Mouse (Mus musculus) liver, embryonic 11.5 days (tissue): ENCODE measurements around the gene Dalrd3. TPM values are rescaled to one million over a fixed set of nuclear protein-coding genes. Genes with fewer than 3 reads are reported as not detected.

Experiments used
- ATAC-seq: fragments of 200-750 bp; cut with Nextera tagmentation; replicated peaks from 2 replicates; pipeline ENCODE4 v1.8.0; 2017; ENCODE audit warnings: moderate number of reproducible peaks, mild to moderate bottlenecking, moderate TSS enrichment, moderate library complexity; ENCODE audit not compliant: low FRiP score
- DNase-seq: peaks from one replicate; pipeline ENCODE4 v3.0.0-alpha.2; 2017; ENCODE audit warnings: low spot score
- H3K27ac ChIP-seq: fragments of 300-500 bp; sonication (generic); 2 replicates; pipeline ENCODE4 v1.5.1; 2014; ENCODE audit warnings: mild to moderate bottlenecking, low read depth, low read length, control low read depth
- H3K27me3 ChIP-seq: fragments of 300-500 bp; sonication (generic); replicated peaks from 2 replicates; pipeline ENCODE4 v1.6.1; 2014; ENCODE audit warnings: low read length, mixed read lengths; ENCODE audit not compliant: control insufficient read depth, insufficient read depth
- H3K36me3 ChIP-seq: fragments of 300-500 bp; sonication (generic); 2 replicates; pipeline ENCODE4 v1.6.1; 2014; ENCODE audit warnings: mild to moderate bottlenecking, low read length, moderate library complexity, mixed read lengths; ENCODE audit not compliant: control insufficient read depth, insufficient read depth
- H3K4me1 ChIP-seq: fragments of 300-500 bp; sonication (generic); replicated peaks from 2 replicates; pipeline ENCODE4 v1.6.1; 2014; ENCODE audit warnings: low read length, mixed read lengths; ENCODE audit not compliant: control insufficient read depth, insufficient read depth
- H3K4me2 ChIP-seq: fragments of 300-500 bp; sonication (generic); 2 replicates; pipeline ENCODE4 v1.6.1; 2014; ENCODE audit warnings: mild to moderate bottlenecking, control low read depth, moderate library complexity
- H3K4me3 ChIP-seq: fragments of 300-500 bp; sonication (generic); 2 replicates; pipeline ENCODE4 v1.5.1; 2014; ENCODE audit warnings: low read depth, low read length, control low read depth
- H3K9ac ChIP-seq: fragments of 300-500 bp; sonication (generic); 2 replicates; pipeline ENCODE4 v1.6.1; 2014; ENCODE audit warnings: low read depth, low read length, control low read depth
- H3K9me3 ChIP-seq: fragments of 300-500 bp; sonication (generic); 2 replicates; pipeline ENCODE4 v1.6.1; 2016; ENCODE audit warnings: low read length, inconsistent platforms, mixed read lengths; ENCODE audit not compliant: control insufficient read depth
- WGBS: fragments of 180-500 bp; shearing (Covaris S2); extraction: QIAGEN DNeasy Blood & Tissue Kit; methylation state at CpG from one replicate; pipeline ENCODE4 v1.1.7; 2014; 5-methylcytosine and 5-hydroxymethylcytosine counted together
- polyA plus RNA-seq: library from polyadenylated mRNA; unstranded; fragments of >200 nt; fragmentation: Nextera tagmentation; extraction: Ambion mirVana; gene quantifications from 2 replicates; pipeline ENCODE4 v1.2.1, GENCODE M21; 2014

Gene Dalrd3
- polyA plus RNA-seq, 1 experiment from 2014 or later: 106 TPM

DNA sequence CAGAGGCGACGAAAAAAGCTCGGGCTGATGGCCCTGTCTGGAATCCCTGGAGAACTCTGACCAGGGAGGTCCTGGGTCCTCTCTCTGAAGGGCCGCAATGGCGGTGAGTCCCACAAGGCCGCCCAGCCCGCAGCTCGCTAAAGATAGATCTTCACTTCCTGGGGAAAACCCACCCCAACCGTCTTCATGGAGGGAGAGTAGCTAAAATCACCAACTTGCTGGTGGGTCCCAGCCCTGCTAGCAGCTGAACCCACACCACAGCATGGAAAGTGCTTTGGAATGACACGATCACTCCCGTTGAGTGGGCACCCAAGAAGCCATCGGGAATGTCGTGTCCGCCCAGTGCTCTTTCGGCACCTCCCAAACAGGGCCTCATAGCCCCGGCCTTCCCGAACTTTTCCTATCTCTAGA lies 1.2 kb upstream of the Dalrd3 start:
- no peak for ATAC-seq
- Histone ChIP-seq H3K27me3 (no peaks in the 10 kb centered on the region), H3K9me3 (no peaks in the 10 kb centered on the region), H3K36me3 (peaks cover 39% of the 10 kb centered on the region), H3K4me1 (peaks cover 47% of the 10 kb centered on the region), H3K27ac (peak overlapping the region; percentile 98), H3K4me2 (peak overlapping the region; percentile 100), H3K9ac (peak overlapping the region; percentile 85), H3K4me3 (peak overlapping the region; percentile 78)
- peak; percentile 36 for DNase-seq
- 52% methylated on average over 17 of the region's 17 CpGs for WGBS

DNA sequence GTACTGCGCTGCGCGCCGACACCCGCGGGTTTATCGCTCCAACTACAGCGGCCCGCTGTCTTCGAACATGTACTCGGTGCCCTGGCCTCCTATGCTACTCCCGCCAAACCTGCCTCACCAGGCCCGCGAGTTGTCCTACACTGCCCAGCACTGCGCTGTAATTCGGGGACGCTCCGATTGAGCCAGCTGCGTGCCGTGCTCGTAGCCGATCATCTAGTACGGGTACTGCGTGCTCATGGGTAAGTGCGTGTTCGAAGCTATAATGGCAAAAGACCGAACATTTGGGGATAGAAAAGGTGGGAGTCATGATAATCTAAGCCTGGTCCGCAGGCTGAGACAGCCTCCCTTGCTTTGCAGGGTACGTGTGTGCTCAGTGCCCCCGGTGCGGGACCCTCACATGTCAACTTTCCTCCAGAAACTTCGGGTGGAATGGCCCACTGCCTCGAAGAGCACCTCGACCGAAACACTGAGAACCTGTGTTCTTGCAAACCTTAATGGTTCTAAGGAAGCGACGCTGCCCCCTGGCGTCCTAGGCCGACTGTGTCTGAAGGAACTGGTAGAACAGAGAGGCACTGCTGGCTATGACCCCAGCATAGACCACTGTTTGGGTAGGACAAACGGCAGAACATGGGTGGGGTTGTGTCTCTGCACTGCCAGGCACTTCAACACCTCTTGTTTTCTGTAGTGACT lies 666 bp downstream of the Dalrd3 start:
- peak; percentile 79 for DNase-seq
- H3K4me1 ChIP-seq: peaks cover 39% of the 10 kb centered on the region
- peaks cover 30% of the 10 kb centered on the region for H3K36me3 ChIP-seq

DNA sequence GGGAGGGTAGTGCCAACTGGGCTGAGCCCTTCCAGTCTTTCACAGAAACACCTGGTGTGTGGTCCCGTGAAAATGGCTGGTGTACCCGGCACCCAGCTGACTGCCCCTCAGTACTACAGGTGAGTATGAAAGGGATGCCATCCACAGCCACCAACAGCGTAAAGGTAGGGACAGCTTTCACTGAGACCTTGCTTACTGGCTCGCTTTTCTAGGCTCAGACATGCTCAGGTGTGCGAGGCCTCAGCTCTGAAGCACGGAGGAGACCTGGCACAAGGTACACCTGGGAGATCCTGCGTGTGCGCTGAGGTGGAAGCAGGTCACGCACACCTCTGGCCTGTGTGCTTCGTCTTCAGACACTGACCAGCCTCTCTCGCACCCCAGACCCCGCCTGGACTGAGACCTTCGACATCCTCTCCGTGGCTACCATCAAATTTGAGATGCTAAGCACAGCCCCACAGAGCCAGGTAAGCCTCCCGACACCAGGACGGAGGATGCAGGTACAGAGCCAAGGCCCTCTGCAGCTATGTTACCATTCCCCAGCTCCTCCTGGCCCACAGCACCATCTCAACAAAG lies 1.8 kb downstream of the Dalrd3 start:
- DNase-seq (no peak), ATAC-seq (no peak)
- H3K4me1 ChIP-seq: peaks cover 30% of the 10 kb centered on the region
- peaks cover 33% of the 10 kb centered on the region for H3K36me3 ChIP-seq
- H3K27ac ChIP-seq: no peak overlapping the region
- H3K4me2 ChIP-seq: no peak overlapping the region
- 91% methylated on average over 16 of the region's 16 CpGs for WGBS
- no peak overlapping the region for H3K9ac ChIP-seq
- no peaks in the 10 kb centered on the region for H3K27me3 ChIP-seq
- H3K9me3 ChIP-seq: no peaks in the 10 kb centered on the region
- no peak overlapping the region for H3K4me3 ChIP-seq

More for the DNA sequence above, 666 bp downstream of the Dalrd3 start:
- WGBS: 2% methylated on average over 40 of the region's 40 CpGs
- Histone ChIP-seq H3K4me3 (peak overlapping the region; percentile 78), H3K9me3 (no peaks in the 10 kb centered on the region), H3K27ac (peak overlapping the region; percentile 60), H3K9ac (peak overlapping the region; percentile 65), H3K4me2 (peak overlapping the region; percentile 100), H3K27me3 (no peaks in the 10 kb centered on the region)
- ATAC-seq: peak; percentile 12

DNA sequence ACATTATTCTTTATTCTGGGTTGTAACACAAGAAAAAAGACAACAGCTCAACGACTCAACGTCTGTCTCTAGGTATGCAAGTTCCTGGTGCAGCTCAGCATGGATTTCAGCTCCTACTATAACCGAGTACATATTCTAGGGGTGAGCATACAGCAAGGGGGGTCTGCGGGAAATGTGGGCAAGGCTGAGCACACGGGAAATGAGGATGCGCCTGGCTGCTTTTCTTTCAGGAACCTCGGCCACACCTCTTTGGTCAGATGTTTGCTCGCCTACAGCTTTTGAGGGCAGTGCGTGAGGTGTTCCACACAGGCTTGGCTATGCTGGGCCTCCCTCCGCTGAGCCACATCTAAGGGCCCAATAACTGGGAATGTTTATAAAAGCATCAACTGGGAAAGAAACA lies 2.6 kb downstream of the Dalrd3 start:
- Histone ChIP-seq H3K4me3 (peak overlapping the region; percentile 6; the same call in 1 of the 2 replicates), H3K9me3 (no peaks in the 10 kb centered on the region), H3K36me3 (peaks cover 34% of the 10 kb centered on the region), H3K27ac (no peak overlapping the region), H3K9ac (no peak overlapping the region), H3K27me3 (no peaks in the 10 kb centered on the region), H3K4me2 (no peak overlapping the region), H3K4me1 (peaks cover 36% of the 10 kb centered on the region)
- WGBS: 89% methylated on average over 10 of the region's 10 CpGs
- ATAC-seq (no peak), DNase-seq (no peak)

DNA sequence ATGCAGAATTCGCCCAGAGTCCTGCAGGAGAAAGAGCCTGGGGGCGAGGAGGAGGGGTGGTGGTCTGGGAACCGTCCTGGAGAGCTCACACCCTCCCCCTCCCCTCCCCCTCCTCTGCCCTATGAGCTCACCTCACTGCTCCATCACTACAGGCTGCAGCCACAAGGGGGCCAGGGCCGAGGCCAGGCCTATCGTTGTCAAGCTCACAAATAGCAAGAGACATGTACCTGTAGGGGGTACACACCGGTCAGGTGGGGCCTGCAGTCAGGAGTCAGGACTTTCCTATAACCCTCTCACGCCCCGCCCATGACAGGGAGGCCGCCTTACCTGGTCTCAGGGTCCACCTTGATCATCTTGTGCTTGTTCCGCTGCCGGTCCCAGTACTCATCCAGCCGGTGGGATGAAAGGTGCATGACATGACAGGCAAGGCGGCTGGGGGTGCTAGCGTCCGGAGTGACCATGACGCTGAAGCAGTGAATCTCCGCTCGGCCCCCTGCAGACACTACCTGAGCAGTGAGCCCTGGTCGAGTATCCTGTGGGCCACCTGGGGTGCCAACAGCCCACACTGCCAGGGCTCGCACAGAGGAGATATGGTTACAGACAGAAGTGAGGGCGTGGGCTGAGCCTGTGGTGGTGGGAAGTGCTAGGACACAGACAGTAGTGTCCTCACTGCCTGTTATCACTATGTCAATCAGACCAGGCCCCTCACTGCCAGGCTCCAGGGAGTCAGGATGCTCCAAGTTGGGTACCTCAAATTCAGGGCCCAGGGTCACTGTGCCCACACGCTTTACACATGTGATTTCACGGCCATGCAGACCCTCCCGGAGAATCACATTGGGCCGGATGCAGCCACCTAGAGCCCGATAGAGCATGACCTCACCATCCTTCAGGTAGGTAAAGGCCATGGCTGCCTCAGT lies 4.3 kb downstream of the Dalrd3 start:
- H3K36me3 ChIP-seq: peaks cover 34% of the 10 kb centered on the region
- DNase-seq (peak; percentile 66), ATAC-seq (no peak)
- no peaks in the 10 kb centered on the region for H3K9me3 ChIP-seq
- H3K27me3 ChIP-seq: no peaks in the 10 kb centered on the region
- H3K4me2 ChIP-seq: no peak overlapping the region
- H3K27ac ChIP-seq: no peak overlapping the region
- 61% methylated on average over 26 of the region's 26 CpGs for WGBS
- peaks cover 28% of the 10 kb centered on the region for H3K4me1 ChIP-seq
- H3K9ac ChIP-seq: no peak overlapping the region
- no peak overlapping the region for H3K4me3 ChIP-seq

DNA sequence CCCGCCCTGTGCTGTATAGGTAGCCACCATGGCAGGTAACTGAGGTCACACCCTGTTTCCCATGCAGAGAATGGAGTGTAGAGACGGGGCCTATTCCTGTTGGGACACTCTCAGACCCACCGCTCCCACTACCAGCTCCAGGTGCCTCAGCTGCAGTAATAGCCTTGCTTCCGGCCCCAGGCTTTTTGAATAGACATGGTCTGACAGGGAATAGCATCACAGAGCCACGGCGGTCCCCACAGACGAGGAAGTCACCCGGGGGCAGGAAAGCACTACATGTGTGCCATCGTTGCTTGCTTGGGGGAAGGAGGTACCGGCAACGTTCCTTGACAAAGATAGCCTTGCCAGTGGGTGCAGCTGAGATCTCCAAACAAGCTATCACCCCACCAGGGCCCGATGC lies 5.2 kb downstream of the Dalrd3 start:
- Histone ChIP-seq H3K27me3 (no peaks in the 10 kb centered on the region), H3K4me2 (no peak overlapping the region), H3K4me3 (no peak overlapping the region), H3K9ac (no peak overlapping the region), H3K4me1 (peaks cover 30% of the 10 kb centered on the region), H3K27ac (no peak overlapping the region), H3K36me3 (peaks cover 34% of the 10 kb centered on the region), H3K9me3 (no peaks in the 10 kb centered on the region)
- 83% methylated on average over 12 of the region's 12 CpGs for WGBS
- ATAC-seq (no peak), DNase-seq (no peak)

DNA sequence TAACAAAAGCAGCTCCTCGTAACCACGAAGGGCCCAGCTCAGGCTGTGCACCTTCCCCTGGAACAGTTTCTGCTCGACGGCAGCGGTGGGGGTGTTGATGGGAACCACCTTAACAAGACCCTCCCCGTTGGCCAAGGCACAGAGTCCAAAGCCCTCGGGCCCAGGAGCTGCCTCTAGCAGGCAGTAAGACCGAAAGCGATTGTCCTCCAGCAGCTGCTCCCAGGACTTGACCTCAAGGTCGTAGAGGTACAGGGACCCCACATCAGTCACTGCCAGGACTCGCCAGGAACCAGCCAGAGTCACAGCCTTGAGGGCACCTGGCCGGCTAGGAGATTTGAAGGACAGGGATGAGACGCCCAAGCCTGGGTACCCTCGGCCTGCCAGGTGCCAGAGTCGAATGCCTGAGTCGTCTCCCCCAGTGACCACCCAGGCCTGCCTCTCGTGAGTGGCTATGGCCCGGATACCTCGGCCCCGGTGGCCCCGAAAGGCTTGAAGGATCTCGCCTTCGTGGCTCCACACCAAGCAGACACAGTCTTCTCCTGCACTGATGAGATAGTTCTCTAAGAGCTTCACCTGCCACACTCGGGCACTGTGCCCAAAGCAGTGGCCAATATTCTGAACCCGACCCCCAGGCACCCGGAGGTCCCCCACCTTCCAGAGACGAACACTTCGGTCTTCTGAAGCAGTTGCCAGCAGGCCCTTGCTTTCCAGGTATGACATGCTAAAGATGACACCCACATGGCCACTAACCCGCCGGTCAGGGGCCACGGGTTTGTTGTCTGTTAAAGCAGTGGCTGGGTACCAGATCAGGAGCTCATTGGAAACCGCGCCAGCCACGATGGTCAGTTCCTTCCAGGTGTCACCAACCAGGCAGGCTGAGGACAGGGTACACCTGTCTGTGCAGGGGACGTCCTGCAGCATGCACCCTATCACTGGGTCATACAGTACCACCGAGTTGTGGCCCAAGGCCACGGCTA lies 5.9 kb downstream of the Dalrd3 start:
- Histone ChIP-seq H3K4me1 (peaks cover 23% of the 10 kb centered on the region), H3K9ac (no peak overlapping the region), H3K27ac (no peak overlapping the region), H3K27me3 (no peaks in the 10 kb centered on the region), H3K4me2 (no peak overlapping the region), H3K4me3 (no peak overlapping the region), H3K9me3 (no peaks in the 10 kb centered on the region), H3K36me3 (peaks cover 34% of the 10 kb centered on the region)
- ATAC-seq: no peak
- no peak for DNase-seq
- 87% methylated on average over 37 of the region's 37 CpGs for WGBS

DNA sequence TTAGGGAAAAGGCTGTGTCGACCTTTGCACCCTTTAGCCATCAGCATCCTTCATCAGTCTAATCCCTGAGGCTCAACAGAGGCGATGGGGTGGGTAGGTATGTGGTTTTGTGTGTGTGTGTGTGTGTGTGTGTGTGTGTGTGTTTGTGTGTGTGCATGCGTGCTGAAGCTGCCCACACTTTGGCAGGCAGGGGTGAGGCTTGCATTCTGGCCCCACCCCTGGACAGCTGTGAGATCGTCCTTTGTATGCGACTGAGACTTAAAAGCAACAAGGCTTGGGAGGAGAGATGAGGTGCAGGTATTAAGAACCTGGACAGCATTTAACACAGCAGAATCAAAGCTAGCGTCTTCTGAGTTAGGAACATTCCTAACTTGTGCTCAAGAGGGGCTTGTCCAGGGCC lies 7.3 kb downstream of the Dalrd3 start:
- no peaks in the 10 kb centered on the region for H3K9me3 ChIP-seq
- H3K27ac ChIP-seq: no peak overlapping the region
- DNase-seq (no peak), ATAC-seq (no peak)
- H3K9ac ChIP-seq: no peak overlapping the region
- peaks cover 28% of the 10 kb centered on the region for H3K36me3 ChIP-seq
- H3K4me3 ChIP-seq: 0 out of 2 replicates have a peak overlapping the region, but pooled peaks have one; percentile 6
- H3K4me1 ChIP-seq: peaks cover 20% of the 10 kb centered on the region
- H3K27me3 ChIP-seq: no peaks in the 10 kb centered on the region
- H3K4me2 ChIP-seq: peak overlapping the region; percentile 90
- WGBS: 62% methylated on average over 6 of the region's 6 CpGs
